Mouse (Mus musculus) hindbrain, embryonic 11.5 days (tissue): ENCODE results near the gene Klri2. TPM values are rescaled to one million over a fixed set of nuclear protein-coding genes. Genes with fewer than 3 reads are reported as not detected.
"Not testable (repeated sequence)": the region's sequence is repeated elsewhere in the genome, so short reads cannot be mapped to it uniquely, and the experiment has no call there.

Source experiments
- ATAC-seq: fragments of 200-750 bp; cut with Nextera tagmentation; 2 replicates; pipeline ENCODE4 v1.8.0; 2017; ENCODE audit warnings: mild to moderate bottlenecking, moderate TSS enrichment, moderate library complexity; ENCODE audit not compliant: low FRiP score
- DNase-seq: peaks from one replicate; pipeline ENCODE4 v3.0.0-alpha.2; 2015; ENCODE audit warnings: low spot score
- H3K27ac ChIP-seq: fragments of 300-500 bp; sonication (generic); 2 replicates; pipeline ENCODE4 v1.5.1; 2014; ENCODE audit warnings: mild to moderate bottlenecking, low read depth, low read length
- H3K27me3 ChIP-seq: fragments of 300-500 bp; sonication (generic); 2 replicates; pipeline ENCODE4 v1.6.1; 2014; ENCODE audit warnings: mild to moderate bottlenecking, low read length, moderate library complexity, mixed read lengths; ENCODE audit not compliant: control insufficient read depth, insufficient read depth
- H3K36me3 ChIP-seq: fragments of 300-500 bp; sonication (generic); 2 replicates; pipeline ENCODE4 v1.6.1; 2014; ENCODE audit warnings: mild to moderate bottlenecking, low read length, moderate library complexity, mixed read lengths; ENCODE audit not compliant: control insufficient read depth, insufficient read depth
- H3K4me1 ChIP-seq: fragments of 300-500 bp; sonication (generic); replicated peaks from 2 replicates; pipeline ENCODE4 v1.6.1; 2014; ENCODE audit warnings: low read length, mixed read lengths; ENCODE audit not compliant: control insufficient read depth, insufficient read depth
- H3K4me2 ChIP-seq: fragments of 300-500 bp; sonication (generic); replicated peaks from 2 replicates; pipeline ENCODE4 v1.6.1; 2014; ENCODE audit warnings: mild to moderate bottlenecking, low read depth, low read length
- H3K4me3 ChIP-seq: fragments of 300-500 bp; sonication (generic); 2 replicates; pipeline ENCODE4 v1.5.1; 2014; ENCODE audit warnings: low read depth, low read length
- H3K9ac ChIP-seq: fragments of 300-500 bp; sonication (generic); 2 replicates; pipeline ENCODE4 v1.6.1; 2014; ENCODE audit warnings: low read depth, low read length
- H3K9me3 ChIP-seq: fragments of 300-500 bp; sonication (generic); 2 replicates; pipeline ENCODE4 v1.6.1; 2016; ENCODE audit warnings: low read length; ENCODE audit not compliant: control insufficient read depth
- WGBS: fragments of 180-500 bp; shearing (Covaris S2); extraction: QIAGEN DNeasy Blood & Tissue Kit; methylation state at CpG from one replicate; pipeline ENCODE4 v1.1.7; 2014; 5-methylcytosine and 5-hydroxymethylcytosine counted together
- polyA plus RNA-seq: library from polyadenylated mRNA; unstranded; fragments of >200 nt; fragmentation: Nextera tagmentation; extraction: Ambion mirVana; gene quantifications from 2 replicates; pipeline ENCODE4 v1.2.1, GENCODE M21; 2014

Klri2 gene
- not detected in 2 replicates for polyA plus RNA-seq

GRCm38 (mm10) chr6:129740069-129740721 is at the start of gene Klri2:
Gene Klri2, minus strand, starts transcription at chr6:129740484.
- ATAC-seq (no peak), DNase-seq (no peak)
- Histone ChIP-seq H3K9ac (no peak within 1 kb of the TSS), H3K9me3 (no peaks in the 10 kb centered on the region; the same call in 1 of the 2 replicates), H3K4me1 (no peaks in the 10 kb centered on the region), H3K4me2 (no peak within 1 kb of the TSS), H3K36me3 (no peaks in the 10 kb centered on the region), H3K27ac (no peak within 1 kb of the TSS), H3K4me3 (no peak within 1 kb of the TSS), H3K27me3 (no peaks in the 10 kb centered on the region)
- 75% methylated on average over 2 of the region's 2 CpGs for WGBS

GRCm38 (mm10) chr6:129784170-129784569 is 43.9 kb upstream of the Klri2 start, which contains the start of gene Gm156:
Gene Gm156, minus strand, starts transcription at chr6:129784270.
- H3K27me3 ChIP-seq, H3K36me3 ChIP-seq, H3K9ac ChIP-seq, DNase-seq, H3K4me3 ChIP-seq, H3K4me2 ChIP-seq, H3K4me1 ChIP-seq, H3K27ac ChIP-seq, ATAC-seq, H3K9me3 ChIP-seq: not testable (repeated sequence)
- WGBS = 92% methylated on average over 3 of the region's 3 CpGs

- no peak overlapping the region for H3K4me2 ChIP-seq
- ATAC-seq (no peak), DNase-seq (no peak)
- H3K4me3 ChIP-seq = no peak overlapping the region
- no peaks in the 10 kb centered on the region for H3K27me3 ChIP-seq
- H3K9ac ChIP-seq = no peak overlapping the region
- no peaks in the 10 kb centered on the region for H3K36me3 ChIP-seq
- no peak overlapping the region for H3K27ac ChIP-seq
- no peaks in the 10 kb centered on the region for H3K4me1 ChIP-seq
- 82% methylated on average over 3 of the region's 3 CpGs for WGBS
- H3K9me3 ChIP-seq = no peaks in the 10 kb centered on the region
Observed at GRCm38 (mm10) chr6:129747654-129748032, 7.4 kb upstream of the Klri2 start.

GRCm38 (mm10) chr6:129747016-129747653 is 6.9 kb upstream of the Klri2 start:
- 86% methylated on average over 4 of the region's 4 CpGs for WGBS
- no peak for ATAC-seq
- no peak overlapping the region for H3K4me3 ChIP-seq
- H3K27me3 ChIP-seq = no peaks in the 10 kb centered on the region
- H3K4me2 ChIP-seq = no peak overlapping the region
- no peak for DNase-seq
- no peak overlapping the region for H3K27ac ChIP-seq
- H3K36me3 ChIP-seq = no peaks in the 10 kb centered on the region
- no peak overlapping the region for H3K9ac ChIP-seq
- H3K4me1 ChIP-seq = no peaks in the 10 kb centered on the region
- no peaks in the 10 kb centered on the region for H3K9me3 ChIP-seq

GRCm38 (mm10) chr6:129746151-129746550 is 5.9 kb upstream of the Klri2 start:
- Histone ChIP-seq H3K9ac (no peak overlapping the region), H3K4me2 (no peak overlapping the region), H3K27ac (no peak overlapping the region), H3K4me3 (no peak overlapping the region), H3K4me1 (no peaks in the 10 kb centered on the region), H3K27me3 (no peaks in the 10 kb centered on the region), H3K36me3 (no peaks in the 10 kb centered on the region), H3K9me3 (no peaks in the 10 kb centered on the region; the same call in 1 of the 2 replicates)
- WGBS = 68% methylated on average over 3 of the region's 3 CpGs
- ATAC-seq (no peak), DNase-seq (no peak)

GRCm38 (mm10) chr6:129736414-129736813 is 3.9 kb downstream of the Klri2 start:
- no peak overlapping the region for H3K27ac ChIP-seq
- H3K4me3 ChIP-seq = no peak overlapping the region
- ATAC-seq (no peak), DNase-seq (no peak)
- H3K4me2 ChIP-seq = no peak overlapping the region
- H3K4me1 ChIP-seq = no peaks in the 10 kb centered on the region
- H3K9ac ChIP-seq = no peak overlapping the region
- no peaks in the 10 kb centered on the region for H3K27me3 ChIP-seq
- H3K36me3 ChIP-seq = no peaks in the 10 kb centered on the region
- no peaks in the 10 kb centered on the region; the same call in 1 of the 2 replicates for H3K9me3 ChIP-seq

- Histone ChIP-seq H3K4me1 (no peaks in the 10 kb centered on the region), H3K9ac (no peak overlapping the region), H3K36me3 (no peaks in the 10 kb centered on the region), H3K4me2 (no peak overlapping the region), H3K9me3 (no peaks in the 10 kb centered on the region), H3K4me3 (no peak overlapping the region), H3K27me3 (no peaks in the 10 kb centered on the region), H3K27ac (no peak overlapping the region)
- DNase-seq (no peak), ATAC-seq (no peak)
- WGBS = 90% methylated on average over 1 of the region's 1 CpGs
Observed at GRCm38 (mm10) chr6:129727237-129727636, 13.0 kb downstream of the Klri2 start.

GRCm38 (mm10) chr6:129721390-129721789 is 18.9 kb downstream of the Klri2 start:
- H3K4me1 ChIP-seq = no peaks in the 10 kb centered on the region
- H3K4me2 ChIP-seq = no peak overlapping the region
- no peak overlapping the region for H3K27ac ChIP-seq
- no peak overlapping the region for H3K4me3 ChIP-seq
- ATAC-seq = 0 out of 2 replicates have a peak, but pooled peaks have one; percentile 11
- H3K36me3 ChIP-seq = no peaks in the 10 kb centered on the region
- H3K9me3 ChIP-seq = no peaks in the 10 kb centered on the region
- DNase-seq = no peak
- H3K27me3 ChIP-seq = no peaks in the 10 kb centered on the region
- WGBS = 56% methylated on average over 1 of the region's 1 CpGs
- H3K9ac ChIP-seq = no peak overlapping the region

GRCm38 (mm10) chr6:129720487-129720886 is 19.8 kb downstream of the Klri2 start:
- Histone ChIP-seq H3K9ac (no peak overlapping the region), H3K9me3 (no peaks in the 10 kb centered on the region), H3K27ac (no peak overlapping the region), H3K4me2 (no peak overlapping the region), H3K4me1 (no peaks in the 10 kb centered on the region), H3K27me3 (no peaks in the 10 kb centered on the region), H3K36me3 (no peaks in the 10 kb centered on the region), H3K4me3 (no peak overlapping the region)
- ATAC-seq = peak; percentile 45; the same call in 1 of the 2 replicates
- 25% methylated on average over 3 of the region's 3 CpGs for WGBS
- no peak for DNase-seq
